Mouse (Mus musculus): Measurements from ENCODE around the gene Pcsk6.

Pcsk6 gene

GRCm38 (mm10) chr7:65945342-65945993 lies 83.9 kb downstream of the Pcsk6 start:
- no peak for DNase-seq

GRCm38 (mm10) chr7:65946397-65946796 lies 84.9 kb downstream of the Pcsk6 start:
- no peak for DNase-seq

- no peak for DNase-seq
Observed at GRCm38 (mm10) chr7:65948891-65949290, 87.4 kb downstream of the Pcsk6 start.

GRCm38 (mm10) chr7:65954583-65954982 lies 93.0 kb downstream of the Pcsk6 start:
- DNase-seq: no peak

GRCm38 (mm10) chr7:65955304-65956220 lies 94.0 kb downstream of the Pcsk6 start:
- no peak for DNase-seq

- DNase-seq: no peak
Observed at GRCm38 (mm10) chr7:65957245-65957644, 95.7 kb downstream of the Pcsk6 start.

- no peak for DNase-seq
Observed at GRCm38 (mm10) chr7:65958105-65958504, 96.6 kb downstream of the Pcsk6 start.

- no peak for DNase-seq
Observed at GRCm38 (mm10) chr7:65959221-65959924, 97.8 kb downstream of the Pcsk6 start.

GRCm38 (mm10) chr7:65962611-65963010 lies 101.1 kb downstream of the Pcsk6 start:
- no peak for DNase-seq

GRCm38 (mm10) chr7:65964398-65964797 lies 102.9 kb downstream of the Pcsk6 start:
- no peak for DNase-seq

GRCm38 (mm10) chr7:65971301-65971700 lies 109.8 kb downstream of the Pcsk6 start:
- DNase-seq: no peak

GRCm38 (mm10) chr7:65977286-65977685 lies 115.8 kb downstream of the Pcsk6 start:
- DNase-seq: no peak

GRCm38 (mm10) chr7:65977977-65978376 lies 116.4 kb downstream of the Pcsk6 start:
- no peak for DNase-seq

GRCm38 (mm10) chr7:65978996-65979823 lies 117.7 kb downstream of the Pcsk6 start:
- DNase-seq: peak; percentile 44 to 52

GRCm38 (mm10) chr7:65980000-65980399 lies 118.5 kb downstream of the Pcsk6 start:
- DNase-seq: no peak

- DNase-seq: no peak
Observed at GRCm38 (mm10) chr7:65982057-65982456, 120.5 kb downstream of the Pcsk6 start.

- peak in 1 of 2 experiments; percentile 13 for DNase-seq
Observed at GRCm38 (mm10) chr7:65988249-65988648, 126.7 kb downstream of the Pcsk6 start.

GRCm38 (mm10) chr7:65988709-65989108 lies 127.2 kb downstream of the Pcsk6 start:
- no peak for DNase-seq

GRCm38 (mm10) chr7:65992329-65992728 lies 130.8 kb downstream of the Pcsk6 start:
- no peak for DNase-seq

- DNase-seq: no peak
Observed at GRCm38 (mm10) chr7:65993410-65993809, 131.9 kb downstream of the Pcsk6 start.

GRCm38 (mm10) chr7:66001035-66001754 lies 139.7 kb downstream of the Pcsk6 start:
- no peak for DNase-seq

GRCm38 (mm10) chr7:66001797-66002196 lies 140.3 kb downstream of the Pcsk6 start:
- no peak for DNase-seq

Measured in kidney, postnatal 25 days (tissue).